Mouse (Mus musculus) testis, adult 2 months (tissue): Measurements from ENCODE around the gene Nelfa. TPM values are rescaled to one million over a fixed set of nuclear protein-coding genes. Genes with fewer than 3 reads are reported as not detected.

Source experiments
- H3K27ac ChIP-seq: fragments of 200-500 bp; 2 replicates; pipeline ENCODE4 v1.5.1; 2012; ENCODE audit warnings: low read depth, low read length; ENCODE audit not compliant: control insufficient read depth, insufficient read depth
- H3K27me3 ChIP-seq: fragments of 200-500 bp; 2 replicates; pipeline ENCODE4 v1.6.1; 2012; ENCODE audit warnings: mild to moderate bottlenecking, low read length, moderate library complexity; ENCODE audit not compliant: control insufficient read depth, insufficient read depth
- H3K36me3 ChIP-seq: fragments of 200-500 bp; 2 replicates; pipeline ENCODE4 v1.6.1; 2012; ENCODE audit warnings: mild to moderate bottlenecking, low read length; ENCODE audit not compliant: control insufficient read depth, insufficient read depth
- H3K4me1 ChIP-seq: fragments of 200-500 bp; 2 replicates; pipeline ENCODE4 v1.6.1; 2012; ENCODE audit warnings: low read length; ENCODE audit not compliant: control insufficient read depth, insufficient read depth
- H3K4me3 ChIP-seq: fragments of 200-500 bp; 2 replicates; pipeline ENCODE4 v1.5.1; 2012; ENCODE audit warnings: low read depth, mild to moderate bottlenecking, low read length, moderate library complexity, mixed read lengths; ENCODE audit not compliant: control insufficient read depth
- CTCF ChIP-seq: fragments of 200-500 bp; IDR thresholded peaks from 2 replicates; pipeline ENCODE4 v1.5.1; 2012; ENCODE audit warnings: low read depth, mild to moderate bottlenecking, inconsistent platforms, low read length, moderate library complexity; ENCODE audit not compliant: control insufficient read depth, insufficient read depth, insufficient replicate concordance
- POLR2A ChIP-seq: fragments of 200-500 bp; IDR thresholded peaks from 2 replicates; pipeline ENCODE4 v1.6.1; 2012; ENCODE audit warnings: low read depth, mild to moderate bottlenecking, inconsistent platforms, low read length, moderate library complexity; ENCODE audit not compliant: control insufficient read depth
- polyA plus RNA-seq: library from polyadenylated mRNA; depleted of rRNA; stranded (reverse); fragments of >200 nt; gene quantifications from 2 replicates; pipeline ENCODE4 v1.2.3, GENCODE M21; 2012

Gene Nelfa
- polyA plus RNA-seq, 1 experiment = 33.4 TPM

DNA sequence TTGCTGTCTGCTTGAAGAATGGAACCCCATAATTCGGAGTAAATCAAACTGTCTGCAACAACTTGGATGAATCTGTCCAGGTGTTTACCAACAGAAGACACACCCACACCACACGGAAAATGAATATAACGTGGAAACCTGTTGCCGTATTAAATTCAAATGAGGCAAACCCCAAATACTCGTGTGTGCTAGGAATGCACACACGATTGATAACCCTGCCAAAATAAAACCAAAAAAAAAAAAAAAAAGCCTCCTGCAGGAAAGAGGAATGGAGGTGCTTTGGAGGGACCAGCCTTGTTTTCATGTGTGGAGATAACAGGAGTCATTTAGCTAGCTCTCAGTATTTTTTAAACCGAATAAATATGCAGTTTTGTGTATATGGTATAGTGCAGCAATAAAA is 1.3 kb downstream of the Nelfa start:
- Histone ChIP-seq H3K4me1 (peaks cover 2% of the 10 kb centered on the region; the same call in 1 of the 2 replicates), H3K36me3 (no peaks in the 10 kb centered on the region; the same call in 1 of the 2 replicates), H3K27ac (no peak overlapping the region), H3K4me3 (peak overlapping the region; percentile 37; the same call in 1 of the 2 replicates), H3K27me3 (no peaks in the 10 kb centered on the region)
- no peak for TF ChIP-seq POLR2A
- no peak for TF ChIP-seq CTCF

DNA sequence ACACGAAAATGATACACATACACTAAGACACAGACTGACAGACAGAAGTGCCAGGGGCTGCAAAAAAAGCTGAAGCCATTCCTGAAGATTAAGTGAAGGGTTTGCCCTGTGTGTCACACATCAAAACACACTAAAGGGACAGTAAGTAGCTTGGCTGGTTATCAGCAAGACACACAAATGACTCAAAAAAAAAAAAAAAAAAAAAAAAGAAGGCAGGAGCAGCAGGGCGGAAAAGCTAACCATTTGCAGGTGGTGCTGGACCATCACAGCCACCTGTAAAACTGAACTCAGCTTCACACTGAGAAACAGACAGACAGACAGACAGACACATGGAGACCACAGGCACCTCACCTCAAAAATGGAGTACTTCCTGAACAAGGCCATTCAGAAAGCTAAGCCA is 2.1 kb downstream of the Nelfa start:
- H3K27me3 ChIP-seq = no peaks in the 10 kb centered on the region
- H3K4me3 ChIP-seq = peak overlapping the region; percentile 38; the same call in 1 of the 2 replicates
- H3K36me3 ChIP-seq = no peaks in the 10 kb centered on the region; the same call in 1 of the 2 replicates

DNA sequence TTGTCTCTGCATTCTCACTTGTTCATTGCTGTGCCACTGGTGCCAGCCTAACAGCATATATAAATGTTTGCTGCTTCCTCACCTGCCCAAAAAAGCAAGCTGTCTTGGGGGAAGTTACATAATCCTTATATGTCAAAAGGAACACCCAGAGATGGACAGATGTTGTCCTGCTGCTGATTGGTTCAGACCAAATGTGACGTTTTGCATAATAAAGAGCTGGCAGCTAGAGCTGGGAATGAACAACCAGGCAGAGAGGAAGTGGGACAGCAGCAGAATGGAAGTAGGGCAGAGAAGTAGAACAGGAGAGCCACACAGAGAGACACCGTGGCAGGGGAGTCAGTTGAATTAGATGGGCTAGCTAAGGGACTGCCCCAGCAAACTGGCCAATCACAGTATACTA is 3.8 kb downstream of the Nelfa start:
- no peaks in the 10 kb centered on the region for H3K27me3 ChIP-seq
- peaks cover 2% of the 10 kb centered on the region; the same call in 1 of the 2 replicates for H3K4me1 ChIP-seq
- no peak overlapping the region for H3K27ac ChIP-seq
- H3K4me3 ChIP-seq = no peak overlapping the region
- no peaks in the 10 kb centered on the region; the same call in 1 of the 2 replicates for H3K36me3 ChIP-seq
- TF ChIP-seq POLR2A (no peak), CTCF (no peak)

More for the DNA sequence above, 2.1 kb downstream of the Nelfa start:
- H3K27ac ChIP-seq = no peak overlapping the region
- TF ChIP-seq POLR2A (no peak), CTCF (no peak)
- peaks cover 2% of the 10 kb centered on the region; the same call in 1 of the 2 replicates for H3K4me1 ChIP-seq

DNA sequence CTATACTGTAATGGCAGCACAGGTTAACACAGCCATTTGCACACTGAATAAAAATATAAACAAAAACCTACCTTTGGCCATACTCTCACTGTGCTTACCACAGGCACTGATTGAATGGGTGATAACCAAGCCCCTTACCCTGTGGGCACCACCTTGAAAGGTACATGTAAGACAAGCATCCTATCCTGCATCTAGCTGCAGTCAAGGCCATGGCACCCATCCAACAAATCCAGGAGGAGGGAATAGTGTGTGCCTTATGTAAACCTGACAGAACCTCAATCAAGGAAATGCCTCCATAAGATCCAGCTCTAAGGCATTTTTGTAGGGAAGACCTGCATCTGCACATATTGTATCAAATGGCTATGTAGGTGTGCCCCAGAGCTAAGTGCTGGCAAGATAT is 10.0 kb downstream of the Nelfa start:
- TF ChIP-seq POLR2A (no peak), CTCF (no peak)
- H3K27ac ChIP-seq = no peak overlapping the region
- H3K4me3 ChIP-seq = no peak overlapping the region
- H3K27me3 ChIP-seq = no peaks in the 10 kb centered on the region
- peaks cover 2% of the 10 kb centered on the region for H3K36me3 ChIP-seq
- H3K4me1 ChIP-seq = no peaks in the 10 kb centered on the region

DNA sequence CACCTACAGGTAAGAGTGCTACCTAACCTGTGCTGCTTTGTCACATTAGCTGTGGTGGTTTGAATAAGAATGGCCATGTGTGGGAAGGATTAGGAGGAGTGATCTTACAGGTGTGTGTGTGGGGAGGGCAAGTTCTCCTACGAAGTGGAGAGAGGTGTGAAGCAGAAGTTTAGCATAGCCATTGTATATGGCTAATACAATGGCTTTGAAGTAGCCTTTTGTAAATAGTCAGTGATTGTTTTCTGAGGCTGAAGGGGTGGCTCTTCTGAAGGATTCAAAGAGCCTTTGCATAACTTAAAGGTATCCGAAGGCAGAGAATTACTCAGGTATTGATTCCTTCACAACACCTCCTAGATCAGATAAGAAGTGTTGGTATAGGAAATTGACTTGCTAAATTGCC is 13.6 kb downstream of the Nelfa start:
- Histone ChIP-seq H3K27ac (no peak overlapping the region), H3K36me3 (peaks cover 4% of the 10 kb centered on the region)

DNA sequence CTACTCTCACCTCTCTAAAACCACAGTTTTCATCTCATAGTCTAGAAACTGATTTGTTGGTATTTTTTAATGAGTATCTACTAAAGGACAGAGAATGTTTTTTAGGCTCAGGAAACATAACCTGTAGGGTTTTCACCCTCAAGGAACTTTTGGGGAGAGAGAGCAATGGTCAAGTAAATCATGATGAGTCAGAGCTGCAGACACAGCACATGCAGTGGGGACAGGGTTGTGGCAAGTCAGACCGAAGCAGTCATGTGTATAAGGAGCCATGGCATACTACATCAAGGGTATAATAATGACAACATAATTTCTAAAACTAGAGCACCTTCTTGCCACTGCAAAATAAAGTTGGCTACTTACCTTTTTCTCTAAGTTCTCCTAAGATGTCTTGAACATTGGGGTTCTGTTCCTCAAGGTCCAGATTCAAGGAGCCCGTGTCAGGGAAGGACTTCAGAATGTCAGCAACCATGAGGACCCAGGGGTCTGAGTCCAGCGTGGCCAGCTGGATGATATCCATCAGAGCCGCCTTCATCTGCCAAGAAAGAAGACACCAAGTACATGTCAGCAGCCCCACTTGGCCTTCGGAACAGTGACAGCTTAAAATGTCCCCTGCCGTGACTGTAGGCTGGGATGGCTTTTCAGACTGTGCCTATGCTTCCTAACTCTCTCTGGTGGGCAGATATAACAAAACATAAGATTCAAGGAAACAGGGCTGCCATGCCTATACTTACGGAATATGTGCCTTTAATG is 14.6 kb downstream of the Nelfa start:
- Histone ChIP-seq H3K4me1 (no peaks in the 10 kb centered on the region), H3K4me3 (no peak overlapping the region), H3K27me3 (no peaks in the 10 kb centered on the region), H3K36me3 (peaks cover 4% of the 10 kb centered on the region), H3K27ac (no peak overlapping the region)
- no peak for TF ChIP-seq POLR2A
- TF ChIP-seq CTCF = no peak

More for the DNA sequence above, 13.6 kb downstream of the Nelfa start:
- TF ChIP-seq CTCF (no peak), POLR2A (no peak)
- Histone ChIP-seq H3K27me3 (no peaks in the 10 kb centered on the region), H3K4me1 (no peaks in the 10 kb centered on the region), H3K4me3 (no peak overlapping the region)

DNA sequence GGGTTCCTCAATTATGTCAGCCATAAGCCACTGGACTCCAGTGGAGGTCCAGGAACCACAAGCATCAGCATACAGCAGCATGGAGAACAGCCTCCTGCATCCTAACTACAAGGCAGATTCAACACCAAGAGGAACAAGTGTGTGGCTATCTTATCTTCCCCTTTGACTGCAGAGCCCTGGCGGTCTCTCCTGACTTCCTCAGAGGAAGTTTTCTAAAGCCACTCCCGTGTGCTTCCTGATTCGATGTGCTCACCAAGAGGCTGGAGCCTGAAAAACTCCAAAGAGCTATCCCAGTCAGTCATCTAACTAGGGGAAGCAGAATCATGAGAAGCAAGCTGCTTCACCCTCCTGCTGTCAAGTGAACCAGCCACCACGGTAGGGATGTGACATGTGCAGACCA is 15.3 kb downstream of the Nelfa start:
- H3K27me3 ChIP-seq = no peaks in the 10 kb centered on the region
- TF ChIP-seq POLR2A (no peak), CTCF (no peak)
- H3K27ac ChIP-seq = no peak overlapping the region
- no peaks in the 10 kb centered on the region for H3K4me1 ChIP-seq
- H3K36me3 ChIP-seq = peaks cover 4% of the 10 kb centered on the region
- no peak overlapping the region for H3K4me3 ChIP-seq
